Mouse (Mus musculus) layer of hippocampus, postnatal 36 days (tissue): ENCODE measurements at regions not wholly inside any gene's neighbourhood (a gene's known extent, or its start where the extent isn't known, plus 50 kb on each side); places are given as distances from the start of the nearest gene placed in this dataset.

Experiments used
- DNase-seq, 2 experiments: peaks; one replicate each; pipeline ENCODE4 v3.0.0; 2022

- DNase-seq, result no peak
Observed at GRCm38 (mm10) chr9:24943830-24944229, 145.4 kb upstream of the Gm10181 start.

- DNase-seq, result no peak
Observed at GRCm38 (mm10) chr9:24952516-24952915, 136.7 kb upstream of the Gm10181 start.

- no peak for DNase-seq
Observed at GRCm38 (mm10) chr9:24955641-24956040, 133.6 kb upstream of the Gm10181 start.

GRCm38 (mm10) chr9:24956566-24956965, 132.7 kb upstream of the Gm10181 start:
- no peak for DNase-seq

GRCm38 (mm10) chr9:24963290-24963689, 125.9 kb upstream of the Gm10181 start:
- DNase-seq, result no peak

- DNase-seq, result no peak
Observed at GRCm38 (mm10) chr9:24967571-24967970, 121.7 kb upstream of the Gm10181 start.

GRCm38 (mm10) chr9:24974021-24974741, 115.0 kb upstream of the Gm10181 start:
- no peak for DNase-seq

GRCm38 (mm10) chr9:24982796-24983195, 106.4 kb upstream of the Gm10181 start:
- DNase-seq, result no peak

GRCm38 (mm10) chr9:24994491-24994890, 94.7 kb upstream of the Gm10181 start:
- DNase-seq, result no peak

GRCm38 (mm10) chr9:25021095-25021691, 68.0 kb upstream of the Gm10181 start:
- DNase-seq, result no peak

- DNase-seq, result no peak
Observed at GRCm38 (mm10) chr9:25022439-25022838, 66.8 kb upstream of the Gm10181 start.

- no peak for DNase-seq
Observed at GRCm38 (mm10) chr9:25024486-25024885, 64.7 kb upstream of the Gm10181 start.

GRCm38 (mm10) chr9:25027581-25027980, 61.6 kb upstream of the Gm10181 start:
- DNase-seq, result peak; percentile 30 to 51

- peak; percentile 12 to 38 for DNase-seq
Observed at GRCm38 (mm10) chr9:25028305-25028704, 60.9 kb upstream of the Gm10181 start.

- no peak for DNase-seq
Observed at GRCm38 (mm10) chr9:25031466-25031865, 57.8 kb upstream of the Gm10181 start.
